Mouse (Mus musculus): ENCODE measurements around the gene Zfp784.

DNA sequence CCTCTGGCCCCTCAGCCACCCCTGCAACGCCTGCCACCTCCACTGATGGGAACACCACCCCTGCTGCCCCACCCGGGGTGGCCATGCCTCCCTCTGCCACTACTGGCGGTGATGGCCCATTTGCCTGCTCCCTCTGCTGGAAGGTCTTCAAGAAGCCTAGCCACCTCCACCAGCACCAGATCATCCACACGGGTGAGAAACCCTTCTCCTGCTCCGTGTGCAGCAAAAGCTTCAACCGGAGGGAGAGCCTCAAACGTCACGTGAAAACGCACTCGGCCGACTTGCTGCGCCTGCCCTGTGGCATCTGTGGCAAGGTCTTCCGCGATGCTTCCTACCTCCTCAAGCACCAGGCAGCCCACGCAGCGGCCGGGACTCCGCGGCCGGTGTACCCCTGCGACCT lies 8.3 kb downstream of the Zfp784 start:
- TF ChIP-seq POLR2A (IDR thresholded peaks at IDR 0.05; ENCODE audit: insufficient read depth, low read depth, low read length) (no peak), CTCF (IDR thresholded peaks at IDR 0.05; ENCODE audit: insufficient read depth, low read depth, low read length) (no peak)

Data from olfactory bulb, adult 2 months (tissue).